Mouse (Mus musculus) ES-E14 (cell line): Measurements from ENCODE around the gene Zkscan6.

Experiments
- CHD2 ChIP-seq: IDR thresholded peaks from 2 replicates; pipeline ENCODE4 v1.6.1; 2014; ENCODE audit warnings: mild to moderate bottlenecking, low read depth, low read length, inconsistent platforms
- HCFC1 ChIP-seq: IDR thresholded peaks from 2 replicates; pipeline ENCODE4 v1.6.1; 2012; ENCODE audit warnings: low read length, inconsistent platforms, borderline replicate concordance; ENCODE audit not compliant: insufficient read depth
- MAFK ChIP-seq: IDR thresholded peaks from 2 replicates; pipeline ENCODE4 v1.6.1; 2014; ENCODE audit warnings: mild to moderate bottlenecking, low read depth, low read length, inconsistent platforms; ENCODE audit not compliant: insufficient read depth
- ZC3H11A ChIP-seq: IDR thresholded peaks from 2 replicates; pipeline ENCODE4 v1.6.1; 2012; ENCODE audit warnings: low read depth, mild to moderate bottlenecking, inconsistent platforms, low read length, borderline replicate concordance
- ZNF384 ChIP-seq: IDR thresholded peaks from 2 replicates; pipeline ENCODE4 v1.6.1; 2012; ENCODE audit warnings: low read depth, low read length, inconsistent platforms

DNA sequence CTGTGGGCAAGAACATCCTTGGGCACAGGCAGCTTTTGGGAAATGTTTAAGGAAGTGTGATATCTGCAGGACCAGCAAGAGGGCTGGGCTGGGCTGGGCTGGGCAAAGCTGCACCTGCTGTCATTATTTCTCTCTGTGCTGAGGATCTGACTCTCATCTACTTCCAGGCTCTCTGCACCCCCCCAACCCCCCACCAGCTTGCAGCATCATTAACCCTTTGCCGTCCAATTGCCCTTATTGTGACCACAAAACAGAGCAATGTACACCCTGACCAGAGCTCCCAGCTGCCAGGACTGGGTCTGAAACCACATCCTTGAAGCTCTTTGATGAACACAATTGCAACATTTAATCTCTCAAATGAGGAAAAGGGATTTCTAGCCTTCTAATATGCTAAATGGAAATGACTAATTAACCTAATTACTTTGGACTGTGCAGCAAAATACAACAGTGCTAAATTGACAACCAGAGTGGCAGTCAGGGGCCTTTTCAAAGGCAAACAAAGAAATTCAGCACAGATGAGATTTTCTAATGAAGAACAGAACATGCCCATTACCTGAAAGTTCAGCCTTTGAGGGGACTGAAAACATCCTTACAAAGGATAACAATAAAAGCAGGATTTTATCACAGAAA, 70.3 kb downstream of the Zkscan6 start:
- TF ChIP-seq ZNF384, result no peak
- no peak for TF ChIP-seq ZC3H11A
- no peak for TF ChIP-seq CHD2
- no peak for TF ChIP-seq HCFC1
- TF ChIP-seq MAFK, result no peak
